Mouse (Mus musculus) neutrophil, adult 5-6 weeks (primary cell): ENCODE measurements around the gene Gm14743. TPM values are rescaled to one million over a fixed set of nuclear protein-coding genes. Genes with fewer than 3 reads are reported as not detected.
"Not testable (repeated sequence)": the region's sequence is repeated elsewhere in the genome, so short reads cannot be mapped to it uniquely, and the experiment has no call there.

Experiments used
- ATAC-seq: fragments of 151-379, 151-347 bp; 2 replicates; pipeline ENCODE4 v1.8.0; 2017; ENCODE audit warnings: mild to moderate bottlenecking, moderate TSS enrichment; ENCODE audit not compliant: insufficient number of reproducible peaks, poor library complexity, low FRiP score, severe bottlenecking; ENCODE audit errors: extremely low read depth
- total RNA-seq: library from RNA; stranded (forward); fragments of 200-1000 nt; gene quantifications from 2 replicates; pipeline ENCODE4 v1.2.3, GENCODE M21; 2017

Gene Gm14743
- not detected in 2 replicates for total RNA-seq

- not testable (repeated sequence) for ATAC-seq
Measured at GRCm38 (mm10) chrX:78245821-78246220, at the start of gene Gm14743. TSS of gene Gm14743 (minus strand) at chrX:78245921.

GRCm38 (mm10) chrX:78202829-78203228, 42.9 kb downstream of the Gm14743 start:
- ATAC-seq, result no peak

DNA sequence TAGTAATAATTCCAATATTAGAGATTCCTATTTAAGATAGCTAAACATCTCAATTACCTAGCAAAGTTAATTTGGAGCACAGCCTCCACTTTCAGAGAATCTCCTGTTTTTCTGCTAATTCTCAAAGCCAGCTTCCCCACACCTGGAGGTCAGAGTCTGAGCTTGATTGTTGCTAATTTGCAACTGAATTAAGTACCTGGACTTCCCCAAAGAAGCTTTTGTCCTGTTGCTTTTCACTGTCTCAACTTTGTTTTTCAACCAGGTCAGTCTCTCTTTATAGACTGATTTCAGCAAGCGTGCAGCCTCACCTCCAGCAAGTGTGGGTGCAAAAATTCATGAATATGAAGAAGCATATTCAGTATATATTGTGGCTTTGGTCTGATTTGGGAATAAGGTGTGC, 43.5 kb downstream of the Gm14743 start:
- ATAC-seq, result not testable (repeated sequence)

Other genes with a start within 250 kb of the Gm14743 start
- not detected in 2 replicates for gene Obp1a, start 154.5 kb downstream of the Gm14743 start, total RNA-seq
- not detected in 2 replicates for gene Gm5938, start 120.5 kb downstream of the Gm14743 start, total RNA-seq
- not detected in 2 replicates for gene Obp1b, start 59.1 kb downstream of the Gm14743 start, total RNA-seq
- not detected in 2 replicates for gene 4930480E11Rik, start 123.7 kb upstream of the Gm14743 start, total RNA-seq